ENCODE assay signal across 8 mouse cellular contexts in genomic region chr5:135024665-135025224, GRCm38 (mm10). TPM values are rescaled to one million over a fixed set of nuclear protein-coding genes. Genes with fewer than 3 reads are reported as not detected.
DNase-seq lines count a peak whose midpoint lies in the region; ATAC-seq and TF ChIP-seq lines count a peak whose summit lies in the region.

No protein-coding gene starts in this region.

- peak overlapping the region; percentile 76 for H3K4me3 ChIP-seq in kidney, embryonic 14.5 days (ENCODE audit: low read length)
- H3K4me3 ChIP-seq in embryonic facial prominence, embryonic 12.5 days, result peak overlapping the region; percentile 67; the same call in 1 of the 2 replicates
- H3K4me3 ChIP-seq in intestine, embryonic 16.5 days (ENCODE audit: low read length), result peak overlapping the region; percentile 72
- peak overlapping the region; percentile 69 for H3K4me3 ChIP-seq in myocyte

- peaks cover 7% of the 10 kb centered on the region for H3K79me2 ChIP-seq in myocyte (ENCODE audit: control insufficient read depth, insufficient read depth)

- no peaks in the 10 kb centered on the region for H3K9me3 ChIP-seq in kidney, embryonic 14.5 days (ENCODE audit: control insufficient read depth, low read length)
- no peaks in the 10 kb centered on the region for H3K9me3 ChIP-seq in embryonic facial prominence, embryonic 12.5 days
- no peaks in the 10 kb centered on the region for H3K9me3 ChIP-seq in intestine, embryonic 16.5 days (ENCODE audit: control insufficient read depth, low read length)

- peak overlapping the region; percentile 96 for H3K4me2 ChIP-seq in kidney, embryonic 14.5 days (replicated peaks; ENCODE audit: low read depth, low read length)
- peak overlapping the region; percentile 98 for H3K4me2 ChIP-seq in embryonic facial prominence, embryonic 12.5 days (replicated peaks)
- peak overlapping the region; percentile 95 for H3K4me2 ChIP-seq in intestine, embryonic 16.5 days (ENCODE audit: low read depth, low read length)
- H3K4me2 ChIP-seq in myocyte (ENCODE audit: low read depth), result peak overlapping the region; percentile 86

- no peaks in the 10 kb centered on the region for H3K27me3 ChIP-seq in kidney, embryonic 14.5 days (ENCODE audit: control insufficient read depth, insufficient read depth, low read length)
- H3K27me3 ChIP-seq in embryonic facial prominence, embryonic 12.5 days, result no peaks in the 10 kb centered on the region
- H3K27me3 ChIP-seq in intestine, embryonic 16.5 days (replicated peaks; ENCODE audit: control insufficient read depth, insufficient read depth, low read length), result no peaks in the 10 kb centered on the region
- no peaks in the 10 kb centered on the region for H3K27me3 ChIP-seq in myocyte (ENCODE audit: control insufficient read depth, insufficient read depth, insufficient read length)

- H3K9ac ChIP-seq in kidney, embryonic 14.5 days (ENCODE audit: low read depth, low read length), result 0 out of 2 replicates have a peak overlapping the region, but pooled peaks have one; percentile 82
- H3K9ac ChIP-seq in embryonic facial prominence, embryonic 12.5 days, result no peak overlapping the region
- H3K9ac ChIP-seq in intestine, embryonic 16.5 days (ENCODE audit: low read depth, low read length), result peak overlapping the region; percentile 78; the same call in 1 of the 2 replicates

- no peak for DNase-seq in kidney, adult 18-20 months
- DNase-seq in urinary bladder, adult 2 months (ENCODE audit: low spot score), result no peak
- DNase-seq in cerebellum, postnatal 4 days (ENCODE audit: low spot score in 2 of 2), result no peak

- no peak overlapping the region for H3K27ac ChIP-seq in kidney, embryonic 14.5 days (ENCODE audit: low read depth, low read length)
- H3K27ac ChIP-seq in embryonic facial prominence, embryonic 12.5 days, result no peak overlapping the region
- H3K27ac ChIP-seq in intestine, embryonic 16.5 days (ENCODE audit: low read length), result no peak overlapping the region

- ATAC-seq in kidney, embryonic 14.5 days (ENCODE audit: low FRiP score, low TSS enrichment), result no peak
- ATAC-seq in embryonic facial prominence, embryonic 12.5 days (ENCODE audit: insufficient number of reproducible peaks, insufficient read depth, low FRiP score, low TSS enrichment), result no peak
- no peak for ATAC-seq in intestine, embryonic 16.5 days
- no peak for ATAC-seq in erythroblast, adult 5-6 weeks (replicated peaks; ENCODE audit: low FRiP score, poor library complexity, severe bottlenecking)

- no peaks in the 10 kb centered on the region for H3K36me3 ChIP-seq in kidney, embryonic 14.5 days (ENCODE audit: control insufficient read depth, insufficient read depth, low read length)
- no peaks in the 10 kb centered on the region for H3K36me3 ChIP-seq in embryonic facial prominence, embryonic 12.5 days
- H3K36me3 ChIP-seq in intestine, embryonic 16.5 days (ENCODE audit: control insufficient read depth, insufficient read depth, low read length), result no peaks in the 10 kb centered on the region
- no peaks in the 10 kb centered on the region for H3K36me3 ChIP-seq in myocyte (ENCODE audit: control insufficient read depth, insufficient read depth)

- peaks cover 53% of the 10 kb centered on the region for H3K4me1 ChIP-seq in kidney, embryonic 14.5 days (ENCODE audit: control insufficient read depth, insufficient read depth, low read length)
- H3K4me1 ChIP-seq in embryonic facial prominence, embryonic 12.5 days, result peaks cover 38% of the 10 kb centered on the region
- peaks cover 39% of the 10 kb centered on the region for H3K4me1 ChIP-seq in intestine, embryonic 16.5 days (ENCODE audit: control insufficient read depth, insufficient read depth, low read length)

- no peak overlapping the region for H3ac ChIP-seq in myocyte (ENCODE audit: control insufficient read depth, insufficient read length)

- 22% methylated on average over 11 of the region's 11 CpGs for WGBS in kidney, embryonic 14.5 days
- 40% methylated on average over 11 of the region's 11 CpGs for WGBS in embryonic facial prominence, embryonic 12.5 days
- 42% methylated on average over 11 of the region's 11 CpGs for WGBS in intestine, embryonic 16.5 days

- no peak for TF ChIP-seq POLR2A in myocyte (IDR thresholded peaks at IDR 0.05; ENCODE audit: insufficient read length, low read depth)

TF ChIP-seq in myocyte, 11 proteins besides CTCF, POLR2A, EP300 and RAD21:
- TF ChIP-seq SRF (IDR thresholded peaks at IDR 0.05; ENCODE audit: control insufficient read depth, insufficient read length, low read depth) (no peak), MYOD1 (IDR thresholded peaks at IDR 0.05; ENCODE audit: control insufficient read depth in 1 of 3, insufficient read length in 2 of 3, low read depth in 2 of 3) (no peak), POLR2AphosphoS2 (IDR thresholded peaks at IDR 0.05; ENCODE audit: insufficient read length, low read depth) (no peak), CEBPB (IDR thresholded peaks at IDR 0.05; ENCODE audit: insufficient read depth, poor library complexity, severe bottlenecking) (no peak), USF1 (IDR thresholded peaks at IDR 0.05; ENCODE audit: low read depth) (no peak), MYOG (IDR thresholded peaks at IDR 0.05; ENCODE audit: control insufficient read depth in 1 of 3, insufficient read depth in 1 of 3, insufficient read length in 2 of 3, low read depth in 2 of 3) (no peak), MAX (IDR thresholded peaks at IDR 0.05; ENCODE audit: low read depth) (no peak), TCF12 (IDR thresholded peaks at IDR 0.05; ENCODE audit: insufficient read depth, poor library complexity, severe bottlenecking) (no peak), E2F4 (IDR thresholded peaks at IDR 0.05; ENCODE audit: insufficient read depth) (no peak), REST (IDR thresholded peaks at IDR 0.05; ENCODE audit: insufficient read depth, insufficient read length) (no peak)

RNA-seq across cellular contexts. Expression of gene Stx1a, which starts 1.5 kb away (rescaled TPM):
- 11.5 and 13.5 TPM in 2 replicates for polyA plus RNA-seq in kidney, embryonic 14.5 days (2014; fragmentation: Nextera tagmentation; extraction: Ambion mirVana)
- 20.4 and 20.7 TPM in 2 replicates for polyA plus RNA-seq in embryonic facial prominence, embryonic 12.5 days (2016; fragmentation: Nextera tagmentation; extraction: Ambion mirVana)
- 11.9 and 13.4 TPM in 2 replicates for polyA plus RNA-seq in intestine, embryonic 16.5 days (2015; fragmentation: Nextera tagmentation; extraction: Ambion mirVana)
- polyA plus RNA-seq in myocyte (2012; fragmentation: generic; extraction: Trizol), result 4.4 TPM
- polyA plus RNA-seq in urinary bladder, adult 2 months (2012; rRNA removed), result 9.6 and 11.5 TPM in 2 replicates
- not detected in 2 replicates for total RNA-seq in erythroblast, adult 5-6 weeks (2015; ENCODE audit: low replicate concordance)
- not detected in 2 replicates for total RNA-seq in erythroblast, adult 5-6 weeks (2017; ENCODE audit: low replicate concordance)

RNA-seq across cellular contexts. Expression of gene Abhd11, which starts 15.8 kb away (rescaled TPM):
- polyA plus RNA-seq in kidney, embryonic 14.5 days (2014; fragmentation: Nextera tagmentation; extraction: Ambion mirVana), result 73.5 and 78.9 TPM in 2 replicates
- polyA plus RNA-seq in embryonic facial prominence, embryonic 12.5 days (2016; fragmentation: Nextera tagmentation; extraction: Ambion mirVana), result 49.8 and 51.9 TPM in 2 replicates
- polyA plus RNA-seq in intestine, embryonic 16.5 days (2015; fragmentation: Nextera tagmentation; extraction: Ambion mirVana), result 102 and 106 TPM in 2 replicates
- polyA plus RNA-seq in myocyte (2012; fragmentation: generic; extraction: Trizol), result 33.0 TPM
- 50.0 and 69.5 TPM in 2 replicates for polyA plus RNA-seq in urinary bladder, adult 2 months (2012; rRNA removed)
- total RNA-seq in erythroblast, adult 5-6 weeks (2015; ENCODE audit: low replicate concordance), result 4.6 and 19.0 TPM in 2 replicates
- 11.6 and 17.5 TPM in 2 replicates for total RNA-seq in erythroblast, adult 5-6 weeks (2017; ENCODE audit: low replicate concordance)

RNA-seq across cellular contexts. Expression of gene Cldn3, which starts 38.7 kb away (rescaled TPM):
- polyA plus RNA-seq in kidney, embryonic 14.5 days (2014; fragmentation: Nextera tagmentation; extraction: Ambion mirVana), result 47.0 and 54.7 TPM in 2 replicates
- 14.8 and 20.5 TPM in 2 replicates for polyA plus RNA-seq in embryonic facial prominence, embryonic 12.5 days (2016; fragmentation: Nextera tagmentation; extraction: Ambion mirVana)
- polyA plus RNA-seq in intestine, embryonic 16.5 days (2015; fragmentation: Nextera tagmentation; extraction: Ambion mirVana), result 187 and 217 TPM in 2 replicates
- not detected for polyA plus RNA-seq in myocyte (2012; fragmentation: generic; extraction: Trizol)
- 0.15 and 0.17 TPM in 2 replicates for polyA plus RNA-seq in urinary bladder, adult 2 months (2012; rRNA removed)
- not detected in 2 replicates for total RNA-seq in erythroblast, adult 5-6 weeks (2015; ENCODE audit: low replicate concordance)
- not detected in 2 replicates for total RNA-seq in erythroblast, adult 5-6 weeks (2017; ENCODE audit: low replicate concordance)

RNA-seq across cellular contexts. Expression of gene Dnajc30, which starts 39.3 kb away (rescaled TPM):
- polyA plus RNA-seq in kidney, embryonic 14.5 days (2014; fragmentation: Nextera tagmentation; extraction: Ambion mirVana), result 33.4 and 34.4 TPM in 2 replicates
- polyA plus RNA-seq in embryonic facial prominence, embryonic 12.5 days (2016; fragmentation: Nextera tagmentation; extraction: Ambion mirVana), result 31.9 and 34.2 TPM in 2 replicates
- polyA plus RNA-seq in intestine, embryonic 16.5 days (2015; fragmentation: Nextera tagmentation; extraction: Ambion mirVana), result 33.9 and 39.2 TPM in 2 replicates
- 31.6 TPM for polyA plus RNA-seq in myocyte (2012; fragmentation: generic; extraction: Trizol)
- polyA plus RNA-seq in urinary bladder, adult 2 months (2012; rRNA removed), result 25.3 and 28.1 TPM in 2 replicates
- 1.5 and 7.9 TPM in 2 replicates for total RNA-seq in erythroblast, adult 5-6 weeks (2015; ENCODE audit: low replicate concordance)
- total RNA-seq in erythroblast, adult 5-6 weeks (2017; ENCODE audit: low replicate concordance), result 2.2 and 4.6 TPM in 2 replicates

RNA-seq across cellular contexts. Expression of gene Bud23, which starts 40.0 kb away (rescaled TPM):
- polyA plus RNA-seq in kidney, embryonic 14.5 days (2014; fragmentation: Nextera tagmentation; extraction: Ambion mirVana), result 118 and 156 TPM in 2 replicates
- polyA plus RNA-seq in embryonic facial prominence, embryonic 12.5 days (2016; fragmentation: Nextera tagmentation; extraction: Ambion mirVana), result 145 and 154 TPM in 2 replicates
- polyA plus RNA-seq in intestine, embryonic 16.5 days (2015; fragmentation: Nextera tagmentation; extraction: Ambion mirVana), result 84.6 and 109 TPM in 2 replicates
- 51.8 TPM for polyA plus RNA-seq in myocyte (2012; fragmentation: generic; extraction: Trizol)
- polyA plus RNA-seq in urinary bladder, adult 2 months (2012; rRNA removed), result 51.2 and 54.6 TPM in 2 replicates
- total RNA-seq in erythroblast, adult 5-6 weeks (2015; ENCODE audit: low replicate concordance), result 23.4 and 30.9 TPM in 2 replicates
- total RNA-seq in erythroblast, adult 5-6 weeks (2017; ENCODE audit: low replicate concordance), result 12.0 and 17.3 TPM in 2 replicates

Comparison
In these comparisons a context has a peak if more than half of its experiments do, and no peak if none do; other contexts are left out.
1. RNA of gene Cldn3, which starts 38.7 kb away (polyA plus RNA-seq): 187 to 217 TPM in intestine, embryonic 16.5 days, 47.0 to 54.7 TPM in kidney, embryonic 14.5 days and 14.8 to 20.5 TPM in embryonic facial prominence, embryonic 12.5 days; 0.15 to 0.17 TPM in urinary bladder, adult 2 months and not detected in myocyte (single experiment); every median in the first group is over 10 times any median in the second.
2. Peak in every context shown above with its lines, with median percentiles within 50 percentile points of each other: H3K4me2 ChIP-seq and H3K4me3 ChIP-seq.